Mouse (Mus musculus): ENCODE results near the gene Isg20.
A peak's percentile ranks its signal among the peaks of the same experiment; 100 is the strongest.

The Isg20 gene

GRCm38 (mm10) chr7:78887431-78887842, 25.8 kb upstream of the Isg20 start:
- no peaks in the 10 kb centered on the region for H3K36me3 ChIP-seq (ENCODE audit: control insufficient read depth, insufficient read depth, low read length, poor library complexity, severe bottlenecking)
- H3K27me3 ChIP-seq (ENCODE audit: control insufficient read depth, insufficient read depth, low read length, poor library complexity, severe bottlenecking), result no peaks in the 10 kb centered on the region; the same call in 1 of the 2 replicates
- no peak for DNase-seq (ENCODE audit: low read depth, low spot score)

- peak; percentile 87 for DNase-seq (ENCODE audit: low read depth, low spot score)
- Histone ChIP-seq H3K36me3 (ENCODE audit: control insufficient read depth, insufficient read depth, low read length, poor library complexity, severe bottlenecking) (no peaks in the 10 kb centered on the region), H3K27me3 (ENCODE audit: control insufficient read depth, insufficient read depth, low read length, poor library complexity, severe bottlenecking) (no peaks in the 10 kb centered on the region)
These were observed 22.6 kb upstream of the Isg20 start for GRCm38 (mm10) chr7:78890641-78891040.

GRCm38 (mm10) chr7:78893917-78894316, 19.3 kb upstream of the Isg20 start:
- H3K36me3 ChIP-seq (ENCODE audit: control insufficient read depth, insufficient read depth, low read length, poor library complexity, severe bottlenecking), result no peaks in the 10 kb centered on the region
- no peaks in the 10 kb centered on the region for H3K27me3 ChIP-seq (ENCODE audit: control insufficient read depth, insufficient read depth, low read length, poor library complexity, severe bottlenecking)
- no peak for DNase-seq (ENCODE audit: low read depth, low spot score)

- H3K36me3 ChIP-seq (ENCODE audit: control insufficient read depth, insufficient read depth, low read length, poor library complexity, severe bottlenecking), result no peaks in the 10 kb centered on the region
- no peaks in the 10 kb centered on the region for H3K27me3 ChIP-seq (ENCODE audit: control insufficient read depth, insufficient read depth, low read length, poor library complexity, severe bottlenecking)
- no peak for DNase-seq (ENCODE audit: low read depth, low spot score)
These were observed 18.1 kb upstream of the Isg20 start for GRCm38 (mm10) chr7:78895021-78895652.

- peak; percentile 99 for DNase-seq (ENCODE audit: low read depth, low spot score)
- Histone ChIP-seq H3K36me3 (ENCODE audit: control insufficient read depth, insufficient read depth, low read length, poor library complexity, severe bottlenecking) (no peaks in the 10 kb centered on the region), H3K27me3 (ENCODE audit: control insufficient read depth, insufficient read depth, low read length, poor library complexity, severe bottlenecking) (no peaks in the 10 kb centered on the region)
These were observed 17.4 kb upstream of the Isg20 start, which contains the start of gene Aen for GRCm38 (mm10) chr7:78895653-78896333. Gene Aen (plus strand): TSS chr7:78895854.

- H3K36me3 ChIP-seq (ENCODE audit: control insufficient read depth, insufficient read depth, low read length, poor library complexity, severe bottlenecking), result peaks cover 9% of the 10 kb centered on the region; the same call in 1 of the 2 replicates
- H3K27me3 ChIP-seq (ENCODE audit: control insufficient read depth, insufficient read depth, low read length, poor library complexity, severe bottlenecking), result no peaks in the 10 kb centered on the region
- no peak for DNase-seq (ENCODE audit: low read depth, low spot score)
These were observed 15.7 kb upstream of the Isg20 start for GRCm38 (mm10) chr7:78897567-78897966.

GRCm38 (mm10) chr7:78903174-78903870, 9.9 kb upstream of the Isg20 start:
- Histone ChIP-seq H3K36me3 (ENCODE audit: control insufficient read depth, insufficient read depth, low read length, poor library complexity, severe bottlenecking) (peaks cover 10% of the 10 kb centered on the region; the same call in 1 of the 2 replicates), H3K27me3 (ENCODE audit: control insufficient read depth, insufficient read depth, low read length, poor library complexity, severe bottlenecking) (no peaks in the 10 kb centered on the region)
- DNase-seq (ENCODE audit: low read depth, low spot score), result no peak

- no peak for DNase-seq (ENCODE audit: low read depth, low spot score)
- peaks cover 10% of the 10 kb centered on the region; the same call in 1 of the 2 replicates for H3K36me3 ChIP-seq (ENCODE audit: control insufficient read depth, insufficient read depth, low read length, poor library complexity, severe bottlenecking)
These were observed 9.0 kb upstream of the Isg20 start for GRCm38 (mm10) chr7:78904175-78904574.

GRCm38 (mm10) chr7:78909026-78909425, 4.2 kb upstream of the Isg20 start:
- H3K27me3 ChIP-seq (ENCODE audit: control insufficient read depth, insufficient read depth, low read length, poor library complexity, severe bottlenecking), result no peaks in the 10 kb centered on the region
- no peak for DNase-seq (ENCODE audit: low read depth, low spot score)
- H3K36me3 ChIP-seq (ENCODE audit: control insufficient read depth, insufficient read depth, low read length, poor library complexity, severe bottlenecking), result no peaks in the 10 kb centered on the region

More at GRCm38 (mm10) chr7:78904175-78904574, 9.0 kb upstream of the Isg20 start:
- H3K27me3 ChIP-seq (ENCODE audit: control insufficient read depth, insufficient read depth, low read length, poor library complexity, severe bottlenecking), result no peaks in the 10 kb centered on the region

GRCm38 (mm10) chr7:78910336-78911098, 2.7 kb upstream of the Isg20 start:
- Histone ChIP-seq H3K36me3 (ENCODE audit: control insufficient read depth, insufficient read depth, low read length, poor library complexity, severe bottlenecking) (no peaks in the 10 kb centered on the region), H3K27me3 (ENCODE audit: control insufficient read depth, insufficient read depth, low read length, poor library complexity, severe bottlenecking) (no peaks in the 10 kb centered on the region)
- peak; percentile 25 for DNase-seq (ENCODE audit: low read depth, low spot score)

GRCm38 (mm10) chr7:78911209-78911608, 2.0 kb upstream of the Isg20 start:
- no peak for DNase-seq (ENCODE audit: low read depth, low spot score)
- H3K27me3 ChIP-seq (ENCODE audit: control insufficient read depth, insufficient read depth, low read length, poor library complexity, severe bottlenecking), result no peaks in the 10 kb centered on the region
- no peaks in the 10 kb centered on the region for H3K36me3 ChIP-seq (ENCODE audit: control insufficient read depth, insufficient read depth, low read length, poor library complexity, severe bottlenecking)

GRCm38 (mm10) chr7:78912253-78912973, 811 bp upstream of the Isg20 start:
- no peaks in the 10 kb centered on the region for H3K36me3 ChIP-seq (ENCODE audit: control insufficient read depth, insufficient read depth, low read length, poor library complexity, severe bottlenecking)
- peak; percentile 72 for DNase-seq (ENCODE audit: low read depth, low spot score)
- H3K27me3 ChIP-seq (ENCODE audit: control insufficient read depth, insufficient read depth, low read length, poor library complexity, severe bottlenecking), result no peaks in the 10 kb centered on the region

GRCm38 (mm10) chr7:78913649-78914544, 673 bp downstream of the Isg20 start:
- Histone ChIP-seq H3K27me3 (ENCODE audit: control insufficient read depth, insufficient read depth, low read length, poor library complexity, severe bottlenecking) (no peaks in the 10 kb centered on the region), H3K36me3 (ENCODE audit: control insufficient read depth, insufficient read depth, low read length, poor library complexity, severe bottlenecking) (no peaks in the 10 kb centered on the region)
- peak; percentile 73 for DNase-seq (ENCODE audit: low read depth, low spot score)

Data from splenic B cell, adult 2 months (primary cell).